Mouse (Mus musculus): ENCODE results near the gene Diaph2. TPM values are rescaled to one million over a fixed set of nuclear protein-coding genes. Genes with fewer than 3 reads are reported as not detected.

Diaph2 gene
- polyA plus RNA-seq (2015; fragmentation: Nextera tagmentation; extraction: Ambion mirVana): 6.1 and 7.6 TPM in 2 replicates

DNA sequence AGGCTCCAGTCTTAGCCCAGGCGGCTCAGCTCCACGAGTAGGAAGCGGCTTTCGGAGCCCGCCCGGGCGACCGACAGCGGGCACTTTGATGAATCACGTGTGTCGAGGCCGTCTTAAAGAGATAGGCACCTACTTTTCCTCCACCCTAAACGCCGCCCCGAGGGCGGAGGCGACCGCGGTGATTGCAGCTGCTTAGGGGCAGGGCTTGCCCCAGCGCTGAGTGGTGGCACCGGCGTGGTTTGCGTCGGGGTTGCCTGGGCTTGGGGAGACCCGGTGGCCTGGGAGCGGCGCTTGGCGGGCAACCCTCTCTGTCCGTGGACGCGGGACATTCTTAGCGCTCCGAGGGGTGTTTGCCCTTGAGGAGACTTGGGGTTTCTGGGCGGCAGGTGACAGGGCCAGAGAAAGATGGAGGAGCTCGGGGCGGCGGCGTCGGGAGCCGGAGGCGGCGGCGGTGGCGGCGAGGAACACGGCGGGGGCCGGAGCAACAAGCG lies at the start of gene Diaph2:
TSS of gene Diaph2 (plus strand) at position 172 of the 491 bp plus-strand sequence.
- WGBS: 13% methylated on average over 49 of the region's 49 CpGs
- no peaks in the 10 kb centered on the region for H3K36me3 ChIP-seq (ENCODE audit: control insufficient read depth, insufficient read depth, low read length)
- no peaks in the 10 kb centered on the region for H3K9me3 ChIP-seq (replicated peaks; ENCODE audit: control insufficient read depth, low read length)
- H3K4me3 ChIP-seq (replicated peaks; ENCODE audit: low read length): peak within 1 kb of the TSS; percentile 63
- no peaks in the 10 kb centered on the region for H3K4me1 ChIP-seq (ENCODE audit: control insufficient read depth, insufficient read depth, low read length)
- peak within 1 kb of the TSS; percentile 80 for H3K9ac ChIP-seq (ENCODE audit: low read length)
- no peaks in the 10 kb centered on the region for H3K27me3 ChIP-seq (ENCODE audit: control insufficient read depth, insufficient read depth, low read length)
- peak within 1 kb of the TSS; percentile 78 for H3K27ac ChIP-seq (ENCODE audit: low read length)
- H3K4me2 ChIP-seq (ENCODE audit: low read depth, low read length): peak within 1 kb of the TSS; percentile 49
- peak; percentile 95 for ATAC-seq (ENCODE audit: insufficient read depth, low FRiP score)

DNA sequence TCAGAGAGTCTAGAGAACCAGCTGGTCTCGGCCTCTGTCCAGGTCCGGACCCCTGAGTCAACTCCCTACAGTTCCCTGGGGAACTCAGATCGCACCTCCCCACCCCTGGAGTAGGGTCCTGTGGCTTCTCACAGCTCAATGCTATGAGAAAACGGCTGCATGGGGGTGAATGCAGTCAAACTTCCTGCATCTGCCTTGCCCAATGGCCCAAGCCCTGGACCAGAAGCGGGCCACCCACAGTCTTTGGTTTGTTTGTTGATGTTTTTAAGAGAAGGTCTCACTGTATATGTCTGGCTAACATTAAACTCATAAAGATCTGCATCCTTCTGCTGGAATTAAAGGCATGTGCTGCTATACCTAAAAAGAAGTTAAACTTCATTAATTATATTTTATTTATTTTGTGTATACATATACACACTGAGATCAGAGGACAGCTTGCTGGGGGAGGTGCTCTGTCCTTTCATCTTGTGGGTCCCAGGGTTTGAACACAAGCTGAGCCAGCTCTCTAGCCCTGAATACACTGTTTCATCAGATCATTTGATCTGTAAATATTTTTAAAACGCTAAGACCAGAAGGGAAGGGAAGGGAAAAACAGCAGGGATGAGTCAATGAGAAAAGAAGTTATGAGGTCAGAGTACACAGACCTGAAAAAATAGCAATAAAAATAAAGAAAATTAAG lies 47.8 kb upstream of the Diaph2 start:
- no peaks in the 10 kb centered on the region for H3K9me3 ChIP-seq (replicated peaks; ENCODE audit: control insufficient read depth, low read length)
- WGBS: 46% methylated on average over 6 of the region's 6 CpGs
- H3K9ac ChIP-seq (ENCODE audit: low read length): no peak overlapping the region
- no peak overlapping the region; the same call in 1 of the 2 replicates for H3K27ac ChIP-seq (ENCODE audit: low read length)
- no peak overlapping the region for H3K4me2 ChIP-seq (ENCODE audit: low read depth, low read length)
- no peaks in the 10 kb centered on the region for H3K27me3 ChIP-seq (ENCODE audit: control insufficient read depth, insufficient read depth, low read length)
- H3K4me1 ChIP-seq (ENCODE audit: control insufficient read depth, insufficient read depth, low read length): no peaks in the 10 kb centered on the region
- H3K4me3 ChIP-seq (replicated peaks; ENCODE audit: low read length): no peak overlapping the region
- H3K36me3 ChIP-seq (ENCODE audit: control insufficient read depth, insufficient read depth, low read length): no peaks in the 10 kb centered on the region
- no peak; the same call in 1 of the 2 replicates for ATAC-seq (ENCODE audit: insufficient read depth, low FRiP score)

DNA sequence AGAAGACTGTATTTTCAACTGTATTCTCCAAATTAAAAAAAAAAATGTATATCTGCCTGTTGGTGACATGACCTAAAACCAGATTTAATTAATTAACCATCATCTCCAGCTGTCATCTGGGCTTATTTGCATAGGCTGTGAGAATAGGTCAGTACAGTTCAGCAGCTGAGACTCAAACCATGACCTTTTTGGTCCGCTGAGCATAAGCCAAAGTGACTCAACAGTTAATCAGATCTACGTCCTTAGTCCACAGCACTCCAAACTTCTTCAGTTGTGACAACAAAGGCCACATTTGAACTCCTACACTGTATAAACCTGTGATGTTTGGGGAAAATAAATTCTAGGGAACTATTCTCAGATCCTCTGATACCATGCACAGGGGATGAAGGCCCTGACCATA lies 39.9 kb upstream of the Diaph2 start:
- no peaks in the 10 kb centered on the region for H3K27me3 ChIP-seq (ENCODE audit: control insufficient read depth, insufficient read depth, low read length)
- H3K4me2 ChIP-seq (ENCODE audit: low read depth, low read length): no peak overlapping the region
- WGBS: 66% methylated on average over 2 of the region's 2 CpGs
- H3K9me3 ChIP-seq (replicated peaks; ENCODE audit: control insufficient read depth, low read length): no peaks in the 10 kb centered on the region
- H3K4me1 ChIP-seq (ENCODE audit: control insufficient read depth, insufficient read depth, low read length): no peaks in the 10 kb centered on the region
- H3K9ac ChIP-seq (ENCODE audit: low read length): no peak overlapping the region
- H3K36me3 ChIP-seq (ENCODE audit: control insufficient read depth, insufficient read depth, low read length): no peaks in the 10 kb centered on the region
- no peak for ATAC-seq (ENCODE audit: insufficient read depth, low FRiP score)
- no peak overlapping the region for H3K27ac ChIP-seq (ENCODE audit: low read length)
- H3K4me3 ChIP-seq (replicated peaks; ENCODE audit: low read length): no peak overlapping the region

DNA sequence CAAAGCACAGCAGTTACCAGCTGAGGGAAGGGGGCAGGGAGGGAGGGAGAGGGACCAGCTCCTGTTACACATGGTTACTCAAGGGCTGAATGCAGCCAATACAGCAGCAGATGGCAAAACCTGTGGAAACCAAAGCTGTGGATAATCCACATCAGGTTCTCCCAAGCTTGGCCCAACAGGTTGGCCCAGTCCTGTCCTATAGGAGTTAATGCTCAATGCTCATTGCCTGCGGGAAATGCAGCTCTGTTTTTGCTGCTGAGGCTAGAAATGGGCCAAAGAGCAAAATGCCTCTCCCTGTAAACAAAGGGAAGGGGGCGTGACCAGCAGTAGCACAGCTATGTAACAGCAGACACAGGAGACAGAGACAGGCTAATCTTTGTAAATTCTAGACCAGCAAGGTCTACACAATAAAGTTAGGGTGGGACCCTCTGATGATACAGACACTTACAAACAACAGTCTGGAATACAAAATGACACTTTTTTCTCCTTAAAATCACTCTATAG lies 20.8 kb upstream of the Diaph2 start:
- no peak for ATAC-seq (ENCODE audit: insufficient read depth, low FRiP score)
- no peak overlapping the region for H3K4me2 ChIP-seq (ENCODE audit: low read depth, low read length)
- H3K9me3 ChIP-seq (replicated peaks; ENCODE audit: control insufficient read depth, low read length): no peaks in the 10 kb centered on the region
- H3K4me1 ChIP-seq (ENCODE audit: control insufficient read depth, insufficient read depth, low read length): no peaks in the 10 kb centered on the region
- no peak overlapping the region for H3K27ac ChIP-seq (ENCODE audit: low read length)
- no peaks in the 10 kb centered on the region for H3K36me3 ChIP-seq (ENCODE audit: control insufficient read depth, insufficient read depth, low read length)
- H3K27me3 ChIP-seq (ENCODE audit: control insufficient read depth, insufficient read depth, low read length): no peaks in the 10 kb centered on the region
- H3K9ac ChIP-seq (ENCODE audit: low read length): no peak overlapping the region
- no peak overlapping the region for H3K4me3 ChIP-seq (replicated peaks; ENCODE audit: low read length)
- WGBS: 44% methylated on average over 2 of the region's 2 CpGs

DNA sequence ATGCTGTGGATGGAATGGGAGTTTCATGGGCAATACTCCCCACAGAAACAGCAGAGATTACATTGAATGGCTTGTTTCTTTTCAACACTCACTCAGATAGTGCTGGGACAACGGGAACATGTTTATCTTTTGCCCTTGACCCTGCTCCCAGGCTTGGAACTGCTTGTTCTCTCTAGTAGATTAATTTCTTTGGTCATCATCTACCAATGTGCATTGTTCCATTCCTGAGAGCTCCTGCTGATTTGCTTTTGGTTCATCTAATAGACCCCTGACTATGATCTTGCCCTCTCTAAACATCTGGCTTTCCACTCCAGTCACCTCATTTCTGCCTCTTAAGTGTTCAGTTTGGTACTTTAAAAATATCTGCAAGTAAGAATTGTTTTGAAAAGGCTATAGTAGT lies 13.0 kb upstream of the Diaph2 start:
- no peak overlapping the region for H3K27ac ChIP-seq (ENCODE audit: low read length)
- no peaks in the 10 kb centered on the region for H3K4me1 ChIP-seq (ENCODE audit: control insufficient read depth, insufficient read depth, low read length)
- no peak overlapping the region for H3K9ac ChIP-seq (ENCODE audit: low read length)
- no peaks in the 10 kb centered on the region for H3K27me3 ChIP-seq (ENCODE audit: control insufficient read depth, insufficient read depth, low read length)
- 38% methylated on average over 1 of the region's 1 CpGs for WGBS
- no peak overlapping the region for H3K4me2 ChIP-seq (ENCODE audit: low read depth, low read length)
- H3K9me3 ChIP-seq (replicated peaks; ENCODE audit: control insufficient read depth, low read length): no peaks in the 10 kb centered on the region
- no peak overlapping the region for H3K4me3 ChIP-seq (replicated peaks; ENCODE audit: low read length)
- no peak for ATAC-seq (ENCODE audit: insufficient read depth, low FRiP score)
- H3K36me3 ChIP-seq (ENCODE audit: control insufficient read depth, insufficient read depth, low read length): no peaks in the 10 kb centered on the region

DNA sequence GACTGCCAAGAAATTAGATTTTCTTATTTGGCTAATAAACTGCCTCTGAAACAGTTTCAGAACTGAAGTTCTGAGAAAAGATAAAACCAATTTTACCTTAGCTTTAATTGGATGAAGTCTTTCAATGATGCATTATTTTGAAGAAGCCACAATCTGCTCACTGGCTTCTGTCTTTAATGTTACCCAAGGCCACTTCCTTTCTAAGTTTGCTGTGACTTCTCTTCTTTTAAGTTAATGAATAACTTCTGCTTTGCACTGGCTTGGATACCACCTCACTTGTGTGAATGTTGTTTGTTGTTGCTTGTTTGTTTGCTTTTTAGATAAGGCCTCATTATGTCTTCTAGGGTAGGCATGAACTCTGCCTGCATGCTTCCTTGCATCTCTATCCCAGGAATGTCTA lies 10.3 kb upstream of the Diaph2 start:
- no peaks in the 10 kb centered on the region for H3K27me3 ChIP-seq (ENCODE audit: control insufficient read depth, insufficient read depth, low read length)
- no peak overlapping the region for H3K9ac ChIP-seq (ENCODE audit: low read length)
- no peaks in the 10 kb centered on the region for H3K9me3 ChIP-seq (replicated peaks; ENCODE audit: control insufficient read depth, low read length)
- H3K4me2 ChIP-seq (ENCODE audit: low read depth, low read length): no peak overlapping the region
- H3K4me1 ChIP-seq (ENCODE audit: control insufficient read depth, insufficient read depth, low read length): no peaks in the 10 kb centered on the region
- no peaks in the 10 kb centered on the region for H3K36me3 ChIP-seq (ENCODE audit: control insufficient read depth, insufficient read depth, low read length)
- ATAC-seq (ENCODE audit: insufficient read depth, low FRiP score): no peak
- H3K4me3 ChIP-seq (replicated peaks; ENCODE audit: low read length): no peak overlapping the region
- H3K27ac ChIP-seq (ENCODE audit: low read length): no peak overlapping the region

DNA sequence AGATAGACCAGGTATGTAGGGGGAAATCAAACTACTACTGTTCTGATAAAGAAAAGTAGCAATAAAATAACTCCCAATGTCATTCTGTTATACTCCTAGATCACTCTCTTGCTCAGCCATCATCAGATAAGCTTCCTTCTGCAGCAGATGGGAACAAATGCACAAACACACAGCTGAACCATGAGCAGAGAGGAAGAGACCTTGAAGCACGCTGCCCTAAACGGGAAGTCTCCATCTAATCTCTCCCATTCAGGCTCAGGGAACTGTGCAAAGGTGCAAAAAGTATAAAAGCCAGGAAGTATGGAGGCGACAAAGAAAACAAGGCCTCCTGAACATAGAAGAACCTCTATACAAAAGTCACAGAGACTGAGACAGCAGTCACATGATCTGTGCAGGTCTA lies 6.6 kb upstream of the Diaph2 start:
- WGBS: 74% methylated on average over 3 of the region's 3 CpGs
- H3K4me3 ChIP-seq (replicated peaks; ENCODE audit: low read length): no peak overlapping the region
- no peak for ATAC-seq (ENCODE audit: insufficient read depth, low FRiP score)
- H3K9ac ChIP-seq (ENCODE audit: low read length): no peak overlapping the region
- H3K27ac ChIP-seq (ENCODE audit: low read length): no peak overlapping the region
- no peaks in the 10 kb centered on the region for H3K27me3 ChIP-seq (ENCODE audit: control insufficient read depth, insufficient read depth, low read length)
- no peak overlapping the region for H3K4me2 ChIP-seq (ENCODE audit: low read depth, low read length)
- H3K4me1 ChIP-seq (ENCODE audit: control insufficient read depth, insufficient read depth, low read length): no peaks in the 10 kb centered on the region
- H3K36me3 ChIP-seq (ENCODE audit: control insufficient read depth, insufficient read depth, low read length): no peaks in the 10 kb centered on the region
- H3K9me3 ChIP-seq (replicated peaks; ENCODE audit: control insufficient read depth, low read length): no peaks in the 10 kb centered on the region

DNA sequence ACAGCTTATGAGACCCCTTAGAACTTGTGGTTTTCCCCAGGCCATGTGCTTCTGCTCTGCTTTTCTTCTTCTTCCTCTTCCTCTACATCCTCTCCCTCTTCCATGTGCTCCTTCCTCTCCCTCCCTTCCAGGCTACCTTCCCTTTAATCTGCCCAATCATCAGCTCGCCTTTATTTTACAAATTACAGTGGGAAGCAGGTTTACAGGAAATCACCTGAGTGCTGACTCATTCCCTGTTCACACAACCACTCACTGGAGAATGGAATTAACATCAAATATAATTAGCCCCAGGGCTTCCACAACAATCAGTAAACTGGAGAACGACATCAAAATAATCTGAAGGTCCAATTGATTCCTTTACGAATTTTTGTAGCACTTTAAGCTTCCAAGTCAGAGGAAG lies 3.6 kb upstream of the Diaph2 start:
- Histone ChIP-seq H3K27me3 (ENCODE audit: control insufficient read depth, insufficient read depth, low read length) (no peaks in the 10 kb centered on the region), H3K9ac (ENCODE audit: low read length) (no peak overlapping the region), H3K36me3 (ENCODE audit: control insufficient read depth, insufficient read depth, low read length) (no peaks in the 10 kb centered on the region), H3K27ac (ENCODE audit: low read length) (no peak overlapping the region), H3K4me3 (replicated peaks; ENCODE audit: low read length) (no peak overlapping the region), H3K4me1 (ENCODE audit: control insufficient read depth, insufficient read depth, low read length) (no peaks in the 10 kb centered on the region), H3K4me2 (ENCODE audit: low read depth, low read length) (no peak overlapping the region), H3K9me3 (replicated peaks; ENCODE audit: control insufficient read depth, low read length) (no peaks in the 10 kb centered on the region)
- ATAC-seq (ENCODE audit: insufficient read depth, low FRiP score): no peak
- WGBS: 65% methylated on average over 3 of the region's 3 CpGs

DNA sequence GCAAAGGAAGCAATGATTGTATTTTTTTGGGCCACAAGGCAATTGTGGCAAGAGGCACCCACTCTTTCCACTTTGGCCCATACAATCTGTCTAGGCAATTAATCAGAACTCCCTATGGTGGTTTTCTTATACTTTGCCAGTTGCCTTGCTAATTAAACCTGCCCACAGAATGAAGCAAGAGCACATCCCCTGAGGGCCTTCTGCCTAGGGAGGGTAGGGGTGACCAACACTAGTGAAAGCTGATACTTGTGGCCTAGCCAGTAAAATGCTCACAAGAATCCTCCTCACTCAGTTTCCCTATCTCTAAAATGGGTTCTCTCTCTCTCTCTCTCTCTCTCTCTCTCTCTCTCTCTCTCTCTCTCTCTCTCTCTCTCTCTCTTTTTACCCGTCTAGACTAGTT lies 440 bp upstream of the Diaph2 start:
- Histone ChIP-seq H3K4me2 (ENCODE audit: low read depth, low read length) (peak overlapping the region; percentile 49), H3K27ac (ENCODE audit: low read length) (no peak overlapping the region), H3K9ac (ENCODE audit: low read length) (no peak overlapping the region; the same call in 1 of the 2 replicates), H3K4me3 (replicated peaks; ENCODE audit: low read length) (peak overlapping the region; percentile 63), H3K4me1 (ENCODE audit: control insufficient read depth, insufficient read depth, low read length) (no peaks in the 10 kb centered on the region), H3K36me3 (ENCODE audit: control insufficient read depth, insufficient read depth, low read length) (no peaks in the 10 kb centered on the region), H3K9me3 (replicated peaks; ENCODE audit: control insufficient read depth, low read length) (no peaks in the 10 kb centered on the region), H3K27me3 (ENCODE audit: control insufficient read depth, insufficient read depth, low read length) (no peaks in the 10 kb centered on the region)
- no peak for ATAC-seq (ENCODE audit: insufficient read depth, low FRiP score)
- 12% methylated on average over 1 of the region's 1 CpGs for WGBS

Data from stomach, embryonic 16.5 days (tissue).